Mouse (Mus musculus): ENCODE measurements around the gene Dcaf5. TPM values are rescaled to one million over a fixed set of nuclear protein-coding genes. Genes with fewer than 3 reads are reported as not detected.

The Dcaf5 gene
- total and polyA plus RNA-seq, 3 experiments = 15.9 to 38.1 (median 32.4) TPM

- 53% methylated on average over 4 of the region's 4 CpGs for WGBS
- TF ChIP-seq EP300 (IDR thresholded peaks at IDR 0.05; ENCODE audit: insufficient read depth, low read depth, low read length) = no peak
- no peak for TF ChIP-seq CTCF (IDR thresholded peaks at IDR 0.05)
- TF ChIP-seq POLR2A (IDR thresholded peaks at IDR 0.05; ENCODE audit: insufficient read depth, low read depth, low read length) = no peak
- Histone ChIP-seq H3K79me2 (replicated peaks; ENCODE audit: control insufficient read depth, insufficient read depth, low read length) (no peaks in the 10 kb centered on the region), H3K27me3 (ENCODE audit: control insufficient read depth, insufficient read depth, low read length) (no peaks in the 10 kb centered on the region), H3K4me3 (no peak overlapping the region), H3K36me3 (ENCODE audit: control insufficient read depth, insufficient read depth, low read length) (no peaks in the 10 kb centered on the region; the same call in none of the 2 replicates), H3K27ac (no peak overlapping the region), H3K9ac (ENCODE audit: low read depth, low read length) (no peak overlapping the region), H3K4me1 (ENCODE audit: control insufficient read depth, insufficient read depth, low read length) (no peaks in the 10 kb centered on the region; the same call in 1 of the 2 replicates)
- intact Hi-C loops (cut with DNase I) = no loop called here
- peak; percentile 33 to 56 for DNase-seq
Measured at GRCm38 (mm10) chr12:80379393-80379792, 57.0 kb downstream of the Dcaf5 start.

GRCm38 (mm10) chr12:80377604-80378003 is 58.8 kb downstream of the Dcaf5 start:
- WGBS = 59% methylated on average over 1 of the region's 1 CpGs
- H3K4me1 ChIP-seq (ENCODE audit: control insufficient read depth, insufficient read depth, low read length) = no peaks in the 10 kb centered on the region; the same call in 1 of the 2 replicates
- H3K27ac ChIP-seq = no peak overlapping the region
- no peak overlapping the region for H3K4me3 ChIP-seq
- no peaks in the 10 kb centered on the region for H3K27me3 ChIP-seq (ENCODE audit: control insufficient read depth, insufficient read depth, low read length)
- intact Hi-C loops (cut with DNase I) = loop anchor here (2.0 kb wide), 1 partner anchor 179 kb away; no protein-coding TSS in a partner anchor
- no peak for DNase-seq
- no peak overlapping the region for H3K9ac ChIP-seq (ENCODE audit: low read depth, low read length)
- peak; percentile 77 for TF ChIP-seq CTCF (IDR thresholded peaks at IDR 0.05)
- TF ChIP-seq EP300 (IDR thresholded peaks at IDR 0.05; ENCODE audit: insufficient read depth, low read depth, low read length) = no peak
- H3K79me2 ChIP-seq (replicated peaks; ENCODE audit: control insufficient read depth, insufficient read depth, low read length) = no peaks in the 10 kb centered on the region
- H3K36me3 ChIP-seq (ENCODE audit: control insufficient read depth, insufficient read depth, low read length) = peaks cover 4% of the 10 kb centered on the region

- 90% methylated on average over 4 of the region's 4 CpGs for WGBS
- TF ChIP-seq EP300 (IDR thresholded peaks at IDR 0.05; ENCODE audit: insufficient read depth, low read depth, low read length) = no peak
- TF ChIP-seq CTCF (IDR thresholded peaks at IDR 0.05) = no peak
- TF ChIP-seq POLR2A (IDR thresholded peaks at IDR 0.05; ENCODE audit: insufficient read depth, low read depth, low read length) = no peak
- H3K4me3 ChIP-seq = no peak overlapping the region
- H3K9ac ChIP-seq (ENCODE audit: low read depth, low read length) = no peak overlapping the region
- H3K4me1 ChIP-seq (ENCODE audit: control insufficient read depth, insufficient read depth, low read length) = no peaks in the 10 kb centered on the region; the same call in 1 of the 2 replicates
- H3K79me2 ChIP-seq (replicated peaks; ENCODE audit: control insufficient read depth, insufficient read depth, low read length) = no peaks in the 10 kb centered on the region
- H3K36me3 ChIP-seq (ENCODE audit: control insufficient read depth, insufficient read depth, low read length) = peaks cover 4% of the 10 kb centered on the region
- H3K27ac ChIP-seq = no peak overlapping the region
- H3K27me3 ChIP-seq (ENCODE audit: control insufficient read depth, insufficient read depth, low read length) = no peaks in the 10 kb centered on the region
- DNase-seq = no peak
- intact Hi-C loops (cut with DNase I) = loop anchor here (2.0 kb wide), 1 partner anchor 177 kb away; no protein-coding TSS in a partner anchor
Measured at GRCm38 (mm10) chr12:80375721-80376120, 60.7 kb downstream of the Dcaf5 start.

GRCm38 (mm10) chr12:80374736-80375135 is 61.7 kb downstream of the Dcaf5 start:
- intact Hi-C loops (cut with DNase I) = no loop called here

DNA sequence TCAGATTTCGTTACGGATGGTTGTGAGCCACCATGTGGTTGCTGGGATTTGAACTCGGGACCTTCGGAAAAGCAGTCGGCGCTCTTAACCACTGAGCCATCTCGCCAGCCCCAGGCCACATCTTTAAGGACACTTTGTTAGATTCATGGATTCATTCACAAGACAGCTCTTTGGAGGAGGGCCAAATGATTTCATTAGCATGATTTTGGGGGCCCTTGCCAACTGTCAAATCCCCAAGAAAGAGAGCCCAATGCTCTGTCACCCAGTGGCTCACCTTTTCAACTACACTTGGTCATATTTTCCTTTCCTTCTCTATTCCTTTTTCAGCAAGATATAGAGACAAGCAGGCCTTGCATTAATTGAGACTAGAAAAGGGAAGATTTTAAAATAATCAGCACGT is 63.5 kb downstream of the Dcaf5 start:
- H3K27ac ChIP-seq = no peak overlapping the region
- intact Hi-C loops (cut with DNase I) = no loop called here
- peaks cover 4% of the 10 kb centered on the region for H3K36me3 ChIP-seq (ENCODE audit: control insufficient read depth, insufficient read depth, low read length)
- TF ChIP-seq EP300 (IDR thresholded peaks at IDR 0.05; ENCODE audit: insufficient read depth, low read depth, low read length) (no peak), CTCF (IDR thresholded peaks at IDR 0.05) (no peak), POLR2A (IDR thresholded peaks at IDR 0.05; ENCODE audit: insufficient read depth, low read depth, low read length) (no peak)
- H3K4me3 ChIP-seq = no peak overlapping the region
- no peaks in the 10 kb centered on the region for H3K4me1 ChIP-seq (ENCODE audit: control insufficient read depth, insufficient read depth, low read length)
- no peak overlapping the region for H3K9ac ChIP-seq (ENCODE audit: low read depth, low read length)
- H3K79me2 ChIP-seq (replicated peaks; ENCODE audit: control insufficient read depth, insufficient read depth, low read length) = no peaks in the 10 kb centered on the region
- DNase-seq = no peak
- 94% methylated on average over 8 of the region's 8 CpGs for WGBS
- no peaks in the 10 kb centered on the region for H3K27me3 ChIP-seq (ENCODE audit: control insufficient read depth, insufficient read depth, low read length)

More at GRCm38 (mm10) chr12:80374736-80375135, 61.7 kb downstream of the Dcaf5 start:
- Histone ChIP-seq H3K27me3 (ENCODE audit: control insufficient read depth, insufficient read depth, low read length) (no peaks in the 10 kb centered on the region), H3K27ac (no peak overlapping the region), H3K4me3 (no peak overlapping the region), H3K79me2 (replicated peaks; ENCODE audit: control insufficient read depth, insufficient read depth, low read length) (no peaks in the 10 kb centered on the region), H3K4me1 (ENCODE audit: control insufficient read depth, insufficient read depth, low read length) (no peaks in the 10 kb centered on the region; the same call in 1 of the 2 replicates), H3K9ac (ENCODE audit: low read depth, low read length) (no peak overlapping the region), H3K36me3 (ENCODE audit: control insufficient read depth, insufficient read depth, low read length) (peaks cover 4% of the 10 kb centered on the region)
- no peak for TF ChIP-seq EP300 (IDR thresholded peaks at IDR 0.05; ENCODE audit: insufficient read depth, low read depth, low read length)
- TF ChIP-seq CTCF (IDR thresholded peaks at IDR 0.05) = no peak
- TF ChIP-seq POLR2A (IDR thresholded peaks at IDR 0.05; ENCODE audit: insufficient read depth, low read depth, low read length) = no peak
- no peak for DNase-seq
- WGBS = 64% methylated on average over 2 of the region's 2 CpGs

- TF ChIP-seq EP300 (IDR thresholded peaks at IDR 0.05; ENCODE audit: insufficient read depth, low read depth, low read length) (no peak), POLR2A (IDR thresholded peaks at IDR 0.05; ENCODE audit: insufficient read depth, low read depth, low read length) (no peak), CTCF (IDR thresholded peaks at IDR 0.05) (no peak)
- no peaks in the 10 kb centered on the region for H3K27me3 ChIP-seq (ENCODE audit: control insufficient read depth, insufficient read depth, low read length)
- WGBS = 77% methylated on average over 4 of the region's 4 CpGs
- H3K4me1 ChIP-seq (ENCODE audit: control insufficient read depth, insufficient read depth, low read length) = no peaks in the 10 kb centered on the region
- peaks cover 9% of the 10 kb centered on the region for H3K36me3 ChIP-seq (ENCODE audit: control insufficient read depth, insufficient read depth, low read length)
- intact Hi-C loops (cut with DNase I) = loop anchor here (5.0 kb wide), 1 partner anchor 110 kb away; no protein-coding TSS in a partner anchor
- H3K4me3 ChIP-seq = no peak overlapping the region
- H3K79me2 ChIP-seq (replicated peaks; ENCODE audit: control insufficient read depth, insufficient read depth, low read length) = no peaks in the 10 kb centered on the region
- peak overlapping the region; percentile 26 for H3K27ac ChIP-seq
- no peak overlapping the region for H3K9ac ChIP-seq (ENCODE audit: low read depth, low read length)
- no peak for DNase-seq
Measured at GRCm38 (mm10) chr12:80367227-80367626, 69.2 kb downstream of the Dcaf5 start.
